Mouse (Mus musculus) thymus, adult 2 months (tissue): ENCODE measurements at regions not wholly inside any gene's neighbourhood (a gene's known extent, or its start where the extent isn't known, plus 50 kb on each side); places are given as distances from the start of the nearest gene placed in this dataset.

ENCODE experiments used
- CTCF ChIP-seq: fragments of 200-500 bp; IDR thresholded peaks from 2 replicates; pipeline ENCODE4 v1.5.1; 2012; ENCODE audit warnings: mild to moderate bottlenecking, control low read depth, low read length, moderate library complexity, borderline replicate concordance; ENCODE audit not compliant: control insufficient read depth, poor library complexity, insufficient read depth; ENCODE audit errors: extremely low read depth
- POLR2A ChIP-seq: fragments of 200-500 bp; IDR thresholded peaks from 2 replicates; pipeline ENCODE4 v1.6.1; 2012; ENCODE audit warnings: mild to moderate bottlenecking, low read length, control low read depth, moderate library complexity; ENCODE audit not compliant: control insufficient read depth, poor library complexity, insufficient read depth; ENCODE audit errors: extremely low read depth

- TF ChIP-seq CTCF (peak; percentile 51; the same call in 1 of the 2 replicates), POLR2A (no peak)
Observed at GRCm38 (mm10) chr6:122391725-122392667, 51.6 kb upstream of the Phc1 start.
